Mouse (Mus musculus): ENCODE results near the gene Lrig2.

GRCm38 (mm10) chr3:104525516-104525915 lies 13.8 kb upstream of the Lrig2 start:
- TF ChIP-seq CTCF (IDR thresholded peaks at IDR 0.05): no peak
- no peak for TF ChIP-seq EP300 (IDR thresholded peaks at IDR 0.05; ENCODE audit: insufficient read depth, low read depth, low read length)

Measured in heart, adult 2 months (tissue).